Mouse (Mus musculus) layer of hippocampus, adult 8-10 months (tissue): ENCODE measurements at regions not wholly inside any gene's neighbourhood (a gene's known extent, or its start where the extent isn't known, plus 50 kb on each side); places are given as distances from the start of the nearest gene placed in this dataset.

Experiments used
- DNase-seq, 2 experiments: peaks; one replicate each; pipeline ENCODE4 v3.0.0; 2022; ENCODE audit warnings: low spot score in 2 of 2

DNA sequence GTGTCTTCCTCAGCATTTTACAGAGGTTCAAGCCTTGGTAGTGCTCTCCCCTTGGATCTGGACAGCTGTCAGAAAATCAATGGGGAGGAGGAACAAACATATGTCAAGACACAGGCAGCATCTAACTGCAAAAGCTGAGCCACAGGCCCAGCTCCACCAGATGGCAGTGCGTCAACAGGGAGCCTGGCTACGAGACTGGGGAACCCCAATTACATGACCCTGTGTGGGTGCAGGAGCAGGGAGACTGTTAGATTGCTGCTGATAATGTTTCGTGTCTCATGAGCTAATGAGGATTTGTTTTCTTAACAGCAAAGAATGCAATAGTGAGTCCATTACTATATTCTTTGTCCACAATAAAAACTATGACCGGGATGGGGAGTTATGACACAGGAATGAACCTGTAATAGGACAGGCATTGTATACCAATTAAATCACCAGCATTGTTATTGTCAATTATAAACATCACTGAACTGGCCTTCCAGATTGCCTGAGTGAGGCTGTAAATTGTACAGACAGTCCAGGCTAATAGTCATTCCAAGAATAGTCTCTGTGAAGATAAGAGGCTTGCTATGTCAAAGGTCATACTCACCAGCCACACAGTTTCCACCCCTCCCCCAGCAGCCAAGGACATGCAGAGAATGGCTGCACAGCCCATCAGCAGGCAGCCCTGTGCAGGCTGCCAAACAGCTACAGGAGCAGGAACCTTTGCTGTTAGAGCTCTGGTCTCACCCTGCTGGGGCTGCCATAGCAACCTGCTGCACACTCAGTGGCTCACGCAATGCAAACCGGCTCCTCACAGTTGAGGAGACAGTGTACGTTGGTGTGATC lies 58.8 kb upstream of the Barx2 start:
- DNase-seq: peak; percentile 58 to 71

DNA sequence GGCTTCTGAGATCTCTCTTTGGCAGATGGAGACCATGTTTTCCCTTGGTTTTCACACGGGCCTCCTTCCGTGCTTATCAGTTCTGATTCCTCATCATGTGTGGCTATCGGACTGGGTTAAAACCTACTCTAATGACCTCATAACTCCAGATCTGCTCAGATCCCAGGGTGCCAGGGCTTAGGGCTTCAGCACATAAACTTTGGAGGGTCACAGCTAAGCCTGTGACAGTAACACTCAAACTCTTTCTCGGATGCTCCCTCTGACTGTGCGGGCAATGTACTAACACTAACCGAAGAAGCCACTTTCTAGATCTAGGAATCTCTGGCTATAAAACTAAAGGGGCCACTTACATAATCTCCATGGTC lies 59.3 kb upstream of the Barx2 start:
- DNase-seq: no peak

DNA sequence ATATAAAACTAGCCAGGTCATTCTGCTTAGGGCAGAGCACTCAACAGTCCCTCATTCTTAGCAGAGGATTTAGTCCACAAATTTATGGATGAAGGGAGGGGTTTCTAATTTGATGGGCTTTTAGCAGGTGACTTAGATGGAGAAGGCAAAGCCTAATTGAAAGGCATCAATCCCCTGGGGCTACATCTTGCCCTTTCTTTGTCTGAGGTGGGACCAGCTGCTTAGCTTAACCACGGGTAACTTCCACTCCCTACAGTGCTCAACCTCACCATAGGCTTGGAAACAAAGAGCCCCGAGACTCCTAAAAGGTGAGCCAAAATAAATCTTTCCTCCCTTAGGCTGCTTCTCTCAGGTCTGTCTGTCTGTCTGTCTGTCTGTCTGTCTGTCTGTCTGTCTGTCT lies 62.9 kb upstream of the Barx2 start:
- DNase-seq: no peak

DNA sequence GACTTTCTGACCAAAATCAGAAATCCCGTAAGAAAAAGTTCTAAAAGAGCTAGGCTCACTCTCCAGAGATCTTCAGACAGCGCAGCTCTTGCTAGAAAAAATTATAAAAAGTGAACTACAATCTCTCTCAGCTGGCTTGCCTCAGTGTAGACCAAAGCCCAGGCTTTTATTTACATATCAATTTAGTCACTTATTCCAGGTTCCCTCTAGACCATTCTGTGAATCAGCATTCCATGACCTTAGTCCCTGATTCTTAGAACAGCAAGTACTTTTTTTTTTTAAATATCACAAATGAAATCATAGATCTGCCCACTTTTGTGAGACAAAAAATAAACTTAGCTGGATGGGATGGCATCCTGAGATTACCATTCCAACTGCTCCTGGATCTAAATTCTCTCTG lies 64.8 kb upstream of the Barx2 start:
- DNase-seq: no peak

DNA sequence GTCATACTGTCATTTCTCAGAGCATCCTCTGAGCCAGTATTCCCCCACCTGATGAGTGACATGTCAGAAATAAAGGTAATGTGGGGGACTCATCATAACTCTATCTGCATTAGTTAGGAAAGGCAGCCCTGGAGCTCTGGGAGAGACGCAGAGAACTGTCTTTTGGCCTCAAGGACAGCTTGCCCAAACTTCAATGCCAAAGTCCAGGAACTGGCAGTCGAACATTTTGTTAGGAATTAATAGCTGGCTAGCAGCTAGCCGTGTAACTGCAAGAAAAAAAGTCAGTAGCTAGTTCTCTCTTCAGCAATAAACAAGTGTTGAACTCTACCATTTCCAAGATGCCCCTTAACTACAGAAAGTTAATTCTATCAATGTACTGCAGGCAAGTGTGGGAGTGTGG lies 65.9 kb upstream of the Barx2 start:
- DNase-seq: no peak

DNA sequence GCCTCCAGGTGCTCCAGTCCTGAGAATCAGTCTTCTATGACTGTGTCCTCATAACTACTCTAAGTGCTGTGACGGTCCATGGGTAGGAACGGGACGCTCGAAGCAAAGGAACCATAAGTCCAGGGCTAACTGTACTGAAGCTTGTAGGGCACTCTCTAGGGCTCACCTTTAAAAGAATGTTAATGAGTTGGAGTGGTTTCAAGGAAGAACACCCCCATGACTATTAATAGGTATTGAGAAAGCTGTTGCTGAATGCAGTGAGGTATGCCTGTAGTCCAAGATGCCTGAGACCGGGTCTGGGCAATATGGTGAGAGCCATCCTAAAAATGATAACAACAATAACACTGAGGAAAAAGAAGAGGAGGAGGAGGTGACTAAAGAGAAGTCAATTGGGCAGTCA lies 67.2 kb upstream of the Barx2 start:
- no peak for DNase-seq

DNA sequence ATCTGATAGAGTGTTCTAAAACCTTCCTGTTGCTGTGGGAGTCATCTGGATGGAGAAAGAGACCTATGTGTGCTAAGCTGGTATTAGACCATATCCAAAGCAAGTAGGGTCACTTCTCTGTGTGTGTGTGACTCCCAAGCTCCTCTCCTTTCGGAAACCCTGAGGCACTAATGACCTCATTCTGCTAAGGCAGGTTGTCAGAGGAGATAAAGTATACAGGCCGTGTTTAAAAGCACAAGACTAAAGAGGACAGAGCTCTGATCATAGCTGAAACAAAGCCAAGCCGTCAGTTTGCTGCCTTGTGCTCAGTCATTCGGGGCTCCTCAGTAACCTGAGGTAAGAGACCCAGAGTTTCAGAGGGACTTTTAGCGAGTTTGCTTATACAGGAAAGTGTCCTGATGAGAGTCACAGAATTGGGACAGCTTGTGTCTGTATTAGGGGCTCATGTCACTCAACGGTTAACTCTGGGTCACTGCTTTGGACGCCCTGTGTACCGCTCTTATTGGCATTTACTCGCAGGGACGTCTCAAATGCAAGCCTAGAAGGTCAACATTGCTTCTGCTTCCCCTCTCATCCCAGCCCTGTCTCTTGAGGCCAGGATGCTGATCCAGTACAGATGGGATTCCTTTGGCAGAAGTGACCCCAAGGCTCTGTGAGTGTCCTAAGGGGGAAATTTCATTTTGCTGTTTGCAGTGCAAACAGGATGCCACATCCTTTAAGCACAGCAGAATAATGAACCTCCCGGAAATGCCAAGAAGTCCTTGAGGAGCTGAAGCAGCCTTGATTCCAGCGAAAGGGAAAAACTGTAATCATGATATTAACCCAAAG lies 70.7 kb upstream of the Barx2 start:
- DNase-seq: no peak

DNA sequence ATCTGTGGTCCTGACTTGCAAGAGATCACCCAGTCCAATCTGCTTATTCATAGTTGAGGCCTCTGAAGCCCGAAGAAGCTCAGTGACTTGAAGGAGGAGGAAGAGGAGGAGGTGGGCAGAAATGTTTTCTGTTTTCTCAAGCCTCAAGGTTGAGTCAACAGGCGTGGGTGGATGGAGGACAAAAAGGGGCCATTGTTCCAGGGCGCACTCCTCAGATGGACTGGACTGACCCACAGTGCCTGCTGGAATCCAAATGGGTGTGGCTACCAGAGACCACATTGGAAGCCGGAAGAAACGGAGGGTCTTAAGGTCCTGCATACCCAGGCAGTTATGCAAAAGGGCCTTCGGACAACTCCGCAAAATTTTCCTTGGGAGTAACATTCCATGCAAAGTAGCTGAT lies 75.6 kb upstream of the Barx2 start:
- no peak for DNase-seq

DNA sequence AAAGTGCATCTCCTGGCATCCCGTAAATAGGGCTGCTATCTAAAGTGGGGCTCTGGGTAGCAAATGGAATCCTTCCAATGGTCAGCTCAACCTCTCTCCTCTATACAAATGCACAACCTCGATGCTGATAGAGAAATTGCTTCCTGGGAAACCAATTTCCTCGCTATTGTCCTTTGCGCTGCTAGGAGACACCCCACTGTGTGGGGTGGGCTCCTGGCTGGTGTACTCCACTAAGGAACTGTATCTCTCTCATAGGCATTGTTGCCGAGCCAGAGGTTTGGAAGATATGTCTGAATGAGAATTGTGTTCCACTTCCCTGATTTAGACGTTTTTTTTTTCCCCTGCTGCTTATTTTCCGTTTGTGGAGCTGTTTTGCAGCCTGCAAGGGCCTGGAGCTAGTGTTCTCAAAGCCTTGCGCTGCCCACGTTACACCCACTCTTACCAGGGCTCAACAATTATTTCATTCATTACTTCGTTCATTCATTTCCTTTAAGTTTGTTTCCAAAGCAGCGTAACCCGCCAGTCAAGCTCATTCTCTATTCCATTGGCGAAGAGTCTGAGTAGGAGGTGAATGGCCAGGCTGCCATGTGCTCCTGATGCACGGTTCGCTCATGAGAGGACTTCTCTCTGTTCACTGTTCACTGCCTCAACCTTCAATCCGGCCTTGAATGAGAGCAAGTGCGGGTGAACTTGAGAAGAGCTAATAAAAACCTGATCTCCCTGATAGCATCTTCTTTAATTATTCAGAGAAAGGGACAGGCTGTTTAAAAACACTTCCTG lies 76.5 kb upstream of the Barx2 start:
- peak; percentile 17 to 25 for DNase-seq

DNA sequence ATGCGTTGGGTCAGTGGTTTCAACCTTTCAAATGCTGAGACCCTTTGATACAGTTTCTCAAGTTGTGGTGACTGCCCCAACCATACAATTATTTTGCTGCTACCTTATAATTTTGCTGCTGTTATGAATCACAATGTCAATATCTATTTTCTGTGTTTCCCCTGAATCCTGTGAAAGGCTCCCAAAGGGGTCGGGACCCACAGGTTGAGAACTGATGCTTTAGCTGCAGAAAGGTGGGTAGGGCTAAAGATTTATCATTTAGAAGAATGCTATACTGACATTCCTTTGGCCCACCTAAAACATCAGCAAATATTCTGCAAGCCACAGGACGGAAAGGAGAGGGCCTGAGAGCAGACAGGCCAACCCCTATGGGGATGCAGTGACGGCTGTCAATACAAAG lies 77.2 kb upstream of the Barx2 start:
- no peak for DNase-seq

DNA sequence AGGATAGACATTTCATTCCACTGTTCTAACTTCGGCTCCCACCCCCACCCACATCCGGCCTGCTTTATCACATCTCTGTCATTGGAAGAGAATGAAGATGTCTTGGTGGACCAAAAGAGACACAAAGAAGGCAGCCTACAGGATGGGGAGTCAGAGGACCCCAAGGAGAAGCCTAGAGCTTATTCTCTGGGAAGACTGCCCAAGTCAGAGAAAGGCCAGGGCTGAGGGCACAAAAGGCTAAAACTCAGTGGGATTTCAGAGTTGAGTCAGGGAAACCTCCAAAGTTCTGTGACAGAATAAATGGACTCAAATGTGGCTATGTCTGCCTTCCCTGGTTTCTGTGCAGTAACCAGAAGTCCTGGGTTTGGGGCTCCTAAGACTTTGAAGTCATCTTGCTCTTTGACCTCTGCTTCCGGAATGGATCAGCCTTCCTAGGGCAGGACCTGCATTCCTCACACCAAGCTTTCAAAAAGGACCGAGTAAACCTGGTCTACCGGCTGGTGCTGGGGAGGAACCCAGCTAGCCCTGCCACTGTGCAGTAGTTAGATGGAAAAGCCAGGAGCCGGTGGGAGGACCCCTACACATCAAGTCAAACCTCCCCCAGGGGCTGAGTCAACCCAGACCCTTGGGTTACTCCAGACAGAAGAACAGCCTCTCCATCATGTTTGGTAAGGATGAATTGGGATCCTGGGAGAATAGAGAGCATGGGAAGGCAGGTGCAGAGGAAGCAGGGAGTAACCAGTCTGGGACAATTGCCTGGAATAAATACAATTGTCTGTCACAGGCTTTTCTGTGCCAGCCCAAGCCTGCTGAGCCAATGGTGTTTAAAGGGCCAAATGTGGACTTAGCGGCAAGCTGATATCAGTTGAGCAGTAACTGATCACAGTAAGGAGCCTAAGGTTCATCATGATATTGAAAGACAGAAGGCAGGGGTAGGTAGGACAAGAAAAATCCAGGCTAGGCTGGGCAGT lies 80.7 kb upstream of the Barx2 start:
- no peak for DNase-seq

DNA sequence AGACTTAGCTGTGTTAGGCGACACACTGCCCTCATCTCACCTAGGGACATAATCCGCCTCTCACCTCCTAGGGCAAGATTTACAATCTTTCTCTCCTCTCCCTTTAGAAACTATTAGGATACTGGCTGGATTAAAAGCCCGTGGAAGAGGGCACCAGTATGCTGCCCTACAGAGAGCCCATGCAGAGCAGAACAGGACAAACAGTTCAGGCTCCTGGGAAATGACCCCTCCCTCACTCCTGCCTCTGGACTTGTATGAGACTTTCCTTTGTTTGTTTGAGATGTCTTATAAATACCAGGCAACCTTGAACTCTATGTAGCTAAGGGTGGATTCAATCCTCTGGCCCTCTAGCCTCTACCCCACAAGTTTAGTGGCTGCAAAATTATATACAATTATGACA lies 81.8 kb upstream of the Barx2 start:
- no peak for DNase-seq

DNA sequence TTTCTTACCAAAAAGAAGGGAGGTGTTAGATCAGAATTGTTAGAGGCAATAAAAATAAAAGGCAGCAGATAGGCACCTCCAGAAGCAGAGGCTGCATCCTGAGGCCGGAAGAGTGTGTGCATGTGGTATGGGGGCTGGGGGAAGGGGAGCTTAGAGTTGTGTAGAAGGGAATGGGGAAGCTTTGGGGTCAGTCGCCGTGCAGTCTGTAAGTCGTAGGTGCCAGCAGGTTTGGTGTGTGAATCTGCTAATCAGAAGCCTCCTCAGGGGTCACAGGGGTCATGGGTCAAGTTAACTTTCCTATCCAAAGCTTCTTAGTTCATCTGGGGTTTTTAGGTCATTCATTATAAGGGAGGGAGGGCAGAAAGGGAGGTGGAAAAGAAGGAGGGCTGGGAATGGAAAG lies 82.4 kb upstream of the Barx2 start:
- DNase-seq: no peak

DNA sequence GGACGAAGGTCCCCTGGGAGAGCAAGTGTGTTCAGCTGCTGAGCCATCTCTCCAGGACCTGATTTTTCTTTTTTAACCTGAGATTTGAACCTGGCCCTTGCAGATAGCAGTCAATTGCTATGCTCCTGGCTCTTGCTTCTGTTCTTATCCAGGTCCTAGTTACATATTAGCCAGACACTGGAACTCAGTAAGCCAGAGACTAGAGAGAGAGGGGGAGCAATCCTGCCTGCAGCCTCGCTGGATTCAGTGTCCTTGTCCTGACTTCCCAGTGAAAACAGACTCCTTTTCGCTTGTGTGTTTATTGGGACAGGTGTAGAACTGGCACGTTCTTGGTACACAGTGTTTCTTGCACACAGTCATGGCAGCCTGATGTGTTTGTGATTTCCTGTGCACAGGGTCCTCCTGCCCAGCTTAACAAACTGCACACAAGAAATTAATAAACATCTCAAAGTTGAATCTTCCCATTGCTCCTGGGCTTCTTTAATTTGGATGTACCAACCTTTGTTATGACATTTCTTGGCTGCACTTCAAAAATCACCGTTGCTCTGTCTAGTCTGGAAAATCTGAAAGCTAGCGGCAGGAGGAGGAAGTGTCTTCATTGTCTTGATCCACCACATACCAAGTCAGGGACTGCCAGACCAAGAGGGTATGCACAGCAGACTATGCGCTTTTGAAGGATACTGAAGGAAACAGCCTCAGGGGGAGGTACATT lies 83.4 kb upstream of the Barx2 start:
- no peak for DNase-seq

DNA sequence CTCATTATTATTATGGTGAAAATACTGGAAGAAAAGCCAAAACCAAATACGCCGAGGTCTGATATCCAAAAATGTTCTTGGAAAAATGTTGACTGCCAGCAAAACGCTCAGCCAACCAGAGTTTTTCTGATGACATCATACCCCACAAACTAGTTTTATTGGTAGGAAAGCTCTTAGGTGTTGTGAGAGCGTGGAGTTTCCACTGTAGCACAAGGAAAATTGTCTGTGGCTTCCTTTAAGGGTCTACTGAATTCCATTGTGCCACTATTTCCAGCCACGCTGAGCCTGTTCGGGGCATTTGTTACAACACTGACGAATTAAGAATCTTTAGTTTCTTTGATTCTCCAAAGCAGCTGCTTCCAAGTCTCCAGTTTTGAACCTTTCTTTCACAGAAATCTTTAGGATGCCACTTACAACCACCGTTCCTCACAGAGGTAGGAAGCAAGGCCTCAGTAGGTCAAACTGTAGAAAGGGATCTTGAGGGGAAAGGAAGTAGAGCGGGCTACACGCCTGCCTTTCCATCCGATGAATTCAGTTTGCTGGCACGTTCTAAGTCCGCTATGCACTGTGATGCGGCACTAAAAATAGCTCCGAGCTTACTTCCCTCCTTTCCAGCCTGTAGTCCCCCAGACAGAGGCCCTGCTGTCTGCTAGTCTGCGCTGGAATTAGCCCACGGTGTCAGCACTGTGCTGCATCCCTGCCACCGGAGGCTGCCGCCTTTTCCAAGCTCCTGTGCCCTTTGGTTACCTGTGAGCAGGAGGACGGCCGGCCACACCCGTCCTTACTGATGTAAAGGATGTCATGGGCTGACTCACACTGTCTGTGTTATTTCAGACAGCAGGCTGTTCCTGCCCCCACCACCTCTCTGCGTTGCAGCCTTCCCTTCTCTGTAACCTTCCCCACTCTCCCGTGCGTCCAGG lies 84.2 kb upstream of the Barx2 start:
- peak; percentile 9 to 16 for DNase-seq

DNA sequence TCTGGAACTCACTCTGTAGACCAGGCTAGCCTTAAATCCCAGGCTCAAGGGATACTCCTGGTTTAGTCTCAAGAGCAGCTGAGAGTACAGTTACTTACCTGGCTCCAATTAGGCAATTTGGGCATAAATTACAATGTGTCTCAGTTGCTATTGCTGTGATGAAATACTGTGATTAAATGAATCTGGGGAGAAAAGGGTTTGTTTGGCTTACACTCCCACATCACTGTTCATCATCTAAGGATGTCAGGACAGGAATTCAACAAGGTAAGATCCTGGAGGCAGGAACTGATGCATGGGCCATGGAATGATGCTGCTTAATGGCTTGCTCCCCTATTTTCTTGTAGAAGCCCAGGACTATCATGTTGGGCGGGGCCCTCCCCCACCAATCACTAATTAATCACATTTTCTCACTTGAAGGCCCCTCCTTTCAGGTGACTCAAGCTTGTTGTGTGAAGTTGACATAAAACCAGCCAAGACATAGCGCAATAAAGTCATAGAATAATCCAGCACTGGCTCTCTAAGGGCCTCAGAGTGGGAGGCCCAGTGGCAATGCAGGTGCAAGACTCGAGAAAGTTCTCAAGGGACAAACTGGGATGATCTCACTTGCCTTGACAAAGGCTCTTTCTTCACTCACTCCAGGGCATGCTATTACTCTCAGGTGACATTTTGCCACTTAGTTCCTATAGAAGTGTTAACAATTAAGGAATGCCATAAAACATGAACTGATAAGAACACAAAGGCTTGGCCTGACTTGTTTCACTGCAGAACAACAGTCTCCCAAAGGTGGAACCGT lies 85.4 kb upstream of the Barx2 start:
- no peak for DNase-seq

DNA sequence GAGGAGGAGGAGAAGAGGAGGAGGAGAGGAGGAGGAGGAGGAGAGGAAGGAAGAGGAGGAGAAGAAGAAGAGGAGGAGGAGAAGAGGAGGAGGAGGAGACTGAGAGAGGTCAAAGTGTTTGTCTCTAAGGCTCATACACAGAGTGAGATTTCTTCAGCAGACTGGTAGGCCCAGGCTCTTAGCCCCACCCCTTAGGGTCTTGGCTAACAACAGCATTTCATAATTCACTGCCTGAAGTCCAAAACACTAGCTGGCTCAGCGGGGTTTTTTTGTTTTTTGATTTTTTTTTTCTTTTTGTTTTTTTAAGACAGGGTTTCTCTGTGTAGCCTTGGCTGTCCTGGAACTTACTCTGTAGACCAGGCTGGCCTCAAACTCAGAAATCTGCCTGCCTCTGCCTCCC lies 86.5 kb upstream of the Barx2 start:
- no peak for DNase-seq

DNA sequence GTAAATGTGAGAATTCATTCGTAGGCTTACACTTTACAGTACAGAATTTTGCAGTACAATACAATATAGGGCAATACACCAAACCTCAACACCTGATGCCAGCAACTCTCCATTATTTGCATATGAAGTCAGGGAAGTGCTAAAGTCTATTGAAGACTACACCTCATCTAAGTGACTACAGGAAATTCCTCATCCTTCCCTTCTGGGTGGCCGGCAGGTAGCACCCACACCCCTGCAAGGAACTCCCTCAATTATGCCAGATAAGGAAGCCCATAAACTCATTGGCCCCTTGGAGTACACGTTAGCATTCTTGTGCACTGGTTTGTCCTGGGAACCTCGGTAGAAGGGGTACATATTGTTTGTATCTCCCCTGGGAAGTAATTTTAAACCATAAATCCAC lies 89.7 kb upstream of the Barx2 start:
- DNase-seq: no peak
